Mouse (Mus musculus) hindbrain, embryonic 13.5 days (tissue): ENCODE data around the gene Inka2. TPM values are rescaled to one million over a fixed set of nuclear protein-coding genes. Genes with fewer than 3 reads are reported as not detected.
"Not testable (repeated sequence)": the region's sequence is repeated elsewhere in the genome, so short reads cannot be mapped to it uniquely, and the experiment has no call there.

Experiments used
- ATAC-seq: fragments of 200-750 bp; cut with Nextera tagmentation; 2 replicates; pipeline ENCODE4 v1.8.0; 2017; ENCODE audit warnings: moderate TSS enrichment; ENCODE audit not compliant: low FRiP score
- H3K27ac ChIP-seq: fragments of 300-500 bp; sonication (generic); 2 replicates; pipeline ENCODE4 v1.5.1; 2015; ENCODE audit warnings: inconsistent platforms, mild to moderate bottlenecking, moderate library complexity
- H3K27me3 ChIP-seq: fragments of 300-500 bp; sonication (generic); 2 replicates; pipeline ENCODE4 v1.6.1; 2015; ENCODE audit warnings: mild to moderate bottlenecking, inconsistent platforms
- H3K36me3 ChIP-seq: fragments of 300-500 bp; sonication (generic); 2 replicates; pipeline ENCODE4 v1.6.1; 2015; ENCODE audit warnings: mild to moderate bottlenecking, inconsistent platforms
- H3K4me1 ChIP-seq: fragments of 300-500 bp; sonication (generic); replicated peaks from 2 replicates; pipeline ENCODE4 v1.6.1; 2015; ENCODE audit warnings: inconsistent platforms
- H3K4me2 ChIP-seq: fragments of 300-500 bp; sonication (generic); 2 replicates; pipeline ENCODE4 v1.6.1; 2015; ENCODE audit warnings: inconsistent platforms, mild to moderate bottlenecking, moderate library complexity
- H3K4me3 ChIP-seq: fragments of 300-500 bp; sonication (generic); 2 replicates; pipeline ENCODE4 v1.5.1; 2015; ENCODE audit warnings: mild to moderate bottlenecking, inconsistent platforms
- H3K9ac ChIP-seq: fragments of 300-500 bp; sonication (generic); 2 replicates; pipeline ENCODE4 v1.6.1; 2015; ENCODE audit warnings: mild to moderate bottlenecking, inconsistent platforms
- H3K9me3 ChIP-seq: fragments of 300-500 bp; sonication (generic); 2 replicates; pipeline ENCODE4 v1.6.1; 2016; ENCODE audit warnings: inconsistent platforms
- WGBS: fragments of 180-500 bp; shearing (Covaris S2); methylation state at CpG from one replicate; pipeline ENCODE4 v1.1.7; 2015; 5-methylcytosine and 5-hydroxymethylcytosine counted together
- polyA plus RNA-seq: library from polyadenylated mRNA; unstranded; fragments of >200 nt; fragmentation: Nextera tagmentation; extraction: Ambion mirVana; gene quantifications from 2 replicates; pipeline ENCODE4 v1.2.1, GENCODE M21; 2015

Inka2 gene
- polyA plus RNA-seq, 1 experiment from 2014 or later, result 4.8 TPM

DNA sequence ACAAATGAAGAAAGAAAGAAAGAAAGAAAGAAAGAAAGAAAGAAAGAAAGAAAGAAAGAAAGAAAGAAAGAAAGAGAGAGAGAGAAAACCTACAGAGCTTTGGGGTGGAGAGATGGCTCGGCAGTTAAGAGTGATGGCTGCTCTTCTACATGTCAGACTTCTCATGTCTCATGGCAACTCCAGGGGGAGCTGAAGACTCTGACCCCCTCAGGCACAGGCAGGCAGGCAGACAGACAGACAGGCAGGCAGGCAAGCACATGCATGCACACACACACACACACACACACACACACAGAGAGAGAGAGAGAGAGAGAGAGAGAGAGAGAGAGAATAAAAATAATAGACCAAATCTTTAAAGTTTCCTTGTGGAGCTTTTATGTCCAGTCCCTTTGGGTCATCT, 3.6 kb upstream of the Inka2 start:
- H3K9me3 ChIP-seq, H3K9ac ChIP-seq, H3K4me3 ChIP-seq, ATAC-seq, H3K4me2 ChIP-seq, H3K36me3 ChIP-seq, H3K27ac ChIP-seq: not testable (repeated sequence)
- H3K4me1 ChIP-seq, result peaks cover 35% of the 10 kb centered on the region
- H3K27me3 ChIP-seq, result peaks cover 28% of the 10 kb centered on the region
- 38% methylated on average over 1 of the region's 1 CpGs for WGBS

DNA sequence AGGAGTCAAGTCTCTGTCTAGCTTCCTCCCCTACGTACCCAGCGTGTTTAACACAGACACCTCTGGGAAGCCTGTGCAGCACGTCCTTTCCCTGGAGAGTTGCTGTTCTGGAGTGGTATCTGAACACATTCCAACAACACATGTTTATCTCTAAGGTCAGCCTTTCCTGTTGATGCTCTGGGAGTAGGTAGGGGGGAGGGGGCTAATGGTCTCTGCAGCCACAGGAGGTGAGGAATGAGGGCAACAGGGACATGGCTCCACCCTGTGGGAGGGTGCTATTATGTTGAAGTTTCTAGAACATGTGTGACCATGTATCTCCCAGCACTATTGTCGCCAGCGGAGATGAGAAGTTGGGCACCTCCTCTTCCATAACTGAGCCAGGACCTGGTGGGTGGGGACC, 3.0 kb upstream of the Inka2 start:
- H3K4me3 ChIP-seq, result no peak overlapping the region
- WGBS, result 76% methylated on average over 5 of the region's 5 CpGs
- H3K27ac ChIP-seq, result no peak overlapping the region
- no peaks in the 10 kb centered on the region for H3K36me3 ChIP-seq
- no peak for ATAC-seq
- peaks cover 35% of the 10 kb centered on the region for H3K4me1 ChIP-seq
- no peak overlapping the region for H3K9ac ChIP-seq
- no peaks in the 10 kb centered on the region for H3K9me3 ChIP-seq
- H3K4me2 ChIP-seq, result no peak overlapping the region
- H3K27me3 ChIP-seq, result peaks cover 33% of the 10 kb centered on the region

DNA sequence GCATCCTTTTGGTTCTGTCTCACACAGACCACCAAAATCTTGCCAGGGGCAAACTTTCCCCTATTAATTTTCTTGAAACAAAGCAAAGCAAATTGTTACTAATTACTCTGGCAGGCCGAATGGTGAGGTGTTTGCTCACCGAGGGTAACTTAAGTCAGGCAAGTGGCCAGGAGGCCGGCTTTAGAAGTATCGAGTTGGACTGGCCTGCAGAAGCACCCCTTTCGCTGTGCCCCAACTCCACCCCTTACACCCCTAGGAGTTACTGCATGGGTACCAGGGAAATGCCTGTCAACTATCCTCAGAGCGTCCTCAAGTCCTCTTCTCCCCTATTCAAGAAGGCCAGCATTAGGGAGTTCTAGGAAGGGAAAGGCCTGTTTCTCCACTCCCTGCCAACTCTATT, 828 bp upstream of the Inka2 start:
- no peak overlapping the region for H3K4me3 ChIP-seq
- no peak overlapping the region for H3K27ac ChIP-seq
- ATAC-seq, result no peak
- no peaks in the 10 kb centered on the region for H3K36me3 ChIP-seq
- peaks cover 48% of the 10 kb centered on the region for H3K27me3 ChIP-seq
- 52% methylated on average over 6 of the region's 6 CpGs for WGBS
- peaks cover 38% of the 10 kb centered on the region for H3K4me1 ChIP-seq
- no peak overlapping the region for H3K9ac ChIP-seq
- H3K9me3 ChIP-seq, result no peaks in the 10 kb centered on the region
- H3K4me2 ChIP-seq, result peak overlapping the region; percentile 99

DNA sequence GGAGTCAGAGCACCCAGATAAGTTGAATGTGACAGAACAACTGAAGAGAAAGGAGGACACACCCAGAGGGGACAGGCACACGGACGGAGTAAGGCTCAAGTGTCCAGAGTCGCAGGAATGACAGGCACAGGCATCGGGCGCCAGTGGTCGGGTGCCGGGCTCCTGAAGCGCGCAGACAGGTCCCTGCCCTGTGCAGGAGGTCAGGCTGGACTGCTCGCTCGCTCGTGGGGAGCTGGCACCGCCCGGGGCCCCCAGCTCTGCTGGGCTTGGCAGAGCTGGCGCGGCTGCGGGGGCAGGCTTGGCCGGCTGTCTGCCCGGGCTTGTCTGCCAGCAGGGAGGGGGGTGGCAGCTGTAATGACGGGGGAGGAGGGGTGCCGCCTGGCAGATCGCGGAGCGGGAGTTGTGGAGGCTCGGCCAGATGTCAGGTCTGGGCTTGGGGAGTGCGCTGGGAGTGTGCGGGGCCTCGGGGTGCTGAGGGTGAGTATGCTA, 706 bp downstream of the Inka2 start:
- ATAC-seq, result peak; percentile 73
- Histone ChIP-seq H3K9me3 (no peaks in the 10 kb centered on the region), H3K4me1 (peaks cover 38% of the 10 kb centered on the region), H3K36me3 (no peaks in the 10 kb centered on the region), H3K4me3 (peak overlapping the region; percentile 56), H3K27ac (peak overlapping the region; percentile 66), H3K9ac (peak overlapping the region; percentile 79), H3K27me3 (peaks cover 48% of the 10 kb centered on the region), H3K4me2 (peak overlapping the region; percentile 99)
- WGBS, result 0% methylated on average over 28 of the region's 28 CpGs

DNA sequence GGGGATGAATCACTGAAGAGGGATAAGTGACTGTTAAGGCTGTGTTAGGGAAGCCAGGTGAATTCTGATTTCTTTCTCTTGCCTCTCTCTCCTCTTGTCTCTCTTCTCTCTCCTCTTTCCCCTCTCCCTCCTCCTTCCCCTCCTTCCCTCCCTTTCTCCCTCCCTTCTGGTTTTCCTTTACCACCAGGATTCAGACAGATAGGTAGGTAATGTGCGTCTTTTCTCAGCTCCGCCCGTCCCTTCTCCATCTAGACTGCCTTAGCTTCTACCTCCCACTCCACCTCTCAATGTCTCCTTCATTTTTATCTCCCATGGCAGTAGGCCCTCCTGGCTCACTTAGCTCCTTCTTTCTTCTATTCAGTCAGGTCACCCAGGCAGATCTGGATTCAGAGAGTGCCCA, 1.2 kb downstream of the Inka2 start:
- Histone ChIP-seq H3K4me1 (peaks cover 43% of the 10 kb centered on the region), H3K27ac (peak overlapping the region; percentile 66; the same call in 1 of the 2 replicates)
- 18% methylated on average over 3 of the region's 3 CpGs for WGBS

DNA sequence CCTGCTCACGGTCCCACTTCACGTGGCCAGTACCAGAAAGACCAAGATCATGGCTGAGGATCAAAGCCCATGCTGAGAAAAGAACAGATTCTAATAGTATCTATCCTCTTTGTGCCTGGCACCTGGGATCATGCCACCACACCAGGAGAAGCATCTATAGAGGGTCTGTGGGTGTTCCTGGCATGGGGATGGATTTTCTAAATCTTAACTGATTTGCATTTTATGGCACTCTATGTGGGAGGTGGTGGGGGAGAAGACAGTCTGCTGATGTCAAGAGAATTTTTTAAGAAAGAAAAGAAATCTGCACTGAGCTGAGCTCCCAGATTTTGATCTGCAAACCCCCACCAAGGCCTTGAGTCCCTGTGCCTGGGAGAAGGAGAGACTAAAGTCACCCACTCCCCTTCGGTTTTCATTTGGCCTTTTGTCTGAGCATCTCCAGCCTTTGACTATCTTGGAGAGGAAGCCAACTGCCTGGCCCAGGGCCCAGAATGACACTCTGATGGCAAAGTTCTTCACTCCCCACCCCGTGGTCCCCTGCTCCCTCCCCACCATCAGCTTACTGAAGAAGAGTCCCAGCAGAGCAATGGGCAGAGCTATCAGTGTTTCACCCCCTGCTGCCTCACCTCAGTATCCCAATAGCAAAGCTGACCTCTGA, 2.1 kb downstream of the Inka2 start:
- Histone ChIP-seq H3K4me2 (peak overlapping the region; percentile 99), H3K9ac (0 out of 2 replicates have a peak overlapping the region, but pooled peaks have one; percentile 79), H3K36me3 (no peaks in the 10 kb centered on the region), H3K4me1 (peaks cover 45% of the 10 kb centered on the region), H3K27ac (no peak overlapping the region), H3K9me3 (no peaks in the 10 kb centered on the region), H3K27me3 (peaks cover 46% of the 10 kb centered on the region), H3K4me3 (peak overlapping the region; percentile 56)
- ATAC-seq, result no peak
- WGBS, result 44% methylated on average over 4 of the region's 4 CpGs

More for the DNA sequence above, 1.2 kb downstream of the Inka2 start:
- peak overlapping the region; percentile 79 for H3K9ac ChIP-seq
- no peaks in the 10 kb centered on the region for H3K36me3 ChIP-seq
- no peak for ATAC-seq
- H3K4me3 ChIP-seq, result peak overlapping the region; percentile 56
- no peaks in the 10 kb centered on the region for H3K9me3 ChIP-seq
- H3K4me2 ChIP-seq, result peak overlapping the region; percentile 99
- H3K27me3 ChIP-seq, result peaks cover 48% of the 10 kb centered on the region

DNA sequence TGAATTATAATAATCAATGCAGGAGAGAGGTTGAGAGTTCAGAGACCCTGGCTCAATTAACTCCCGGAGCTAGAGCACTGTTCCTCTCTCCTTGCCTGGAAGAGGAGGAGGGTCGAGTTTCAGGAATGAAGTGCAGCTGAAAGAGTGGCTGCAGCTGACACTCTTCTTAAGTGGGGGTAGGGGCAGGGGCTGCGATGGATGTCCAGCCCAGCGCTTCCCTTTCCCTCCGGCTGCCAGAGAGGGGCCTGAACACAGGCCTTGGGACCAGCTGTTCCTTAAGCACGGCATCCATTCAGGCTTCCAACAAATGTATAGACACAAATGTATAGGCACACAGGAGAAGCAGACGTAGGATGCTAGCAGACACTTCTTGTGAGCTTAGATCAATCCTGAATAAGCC, 3.2 kb downstream of the Inka2 start:
- Histone ChIP-seq H3K9me3 (no peaks in the 10 kb centered on the region), H3K4me1 (peaks cover 49% of the 10 kb centered on the region), H3K4me2 (peak overlapping the region; percentile 33), H3K36me3 (no peaks in the 10 kb centered on the region), H3K9ac (no peak overlapping the region), H3K4me3 (no peak overlapping the region), H3K27ac (no peak overlapping the region), H3K27me3 (peaks cover 36% of the 10 kb centered on the region)
- ATAC-seq, result no peak
- 16% methylated on average over 7 of the region's 7 CpGs for WGBS

DNA sequence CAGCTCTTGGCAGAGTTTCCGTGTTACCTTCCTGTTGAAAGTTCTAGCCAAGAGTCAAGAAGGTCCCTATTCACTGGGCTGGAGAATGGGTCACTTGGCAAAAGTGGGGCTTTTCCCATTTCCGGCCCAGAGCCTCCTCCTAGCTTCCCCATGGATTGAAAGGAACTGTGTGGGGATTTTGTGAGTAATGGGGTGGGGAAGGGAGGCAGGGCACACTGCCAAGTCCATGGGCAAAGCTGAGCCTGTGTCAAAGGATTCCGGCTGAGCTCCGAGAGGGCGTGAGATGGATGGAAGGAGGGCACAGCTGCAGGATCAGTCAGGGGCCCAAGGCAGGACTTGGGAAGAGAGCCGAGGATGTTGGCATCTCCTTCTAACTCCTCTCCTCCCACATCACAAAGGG, 5.8 kb downstream of the Inka2 start:
- 51% methylated on average over 6 of the region's 6 CpGs for WGBS
- Histone ChIP-seq H3K4me2 (no peak overlapping the region), H3K4me3 (no peak overlapping the region), H3K36me3 (no peaks in the 10 kb centered on the region), H3K27ac (no peak overlapping the region), H3K9ac (no peak overlapping the region), H3K27me3 (peaks cover 23% of the 10 kb centered on the region), H3K4me1 (peaks cover 47% of the 10 kb centered on the region), H3K9me3 (no peaks in the 10 kb centered on the region)
- peak; percentile 59; the same call in 1 of the 2 replicates for ATAC-seq

DNA sequence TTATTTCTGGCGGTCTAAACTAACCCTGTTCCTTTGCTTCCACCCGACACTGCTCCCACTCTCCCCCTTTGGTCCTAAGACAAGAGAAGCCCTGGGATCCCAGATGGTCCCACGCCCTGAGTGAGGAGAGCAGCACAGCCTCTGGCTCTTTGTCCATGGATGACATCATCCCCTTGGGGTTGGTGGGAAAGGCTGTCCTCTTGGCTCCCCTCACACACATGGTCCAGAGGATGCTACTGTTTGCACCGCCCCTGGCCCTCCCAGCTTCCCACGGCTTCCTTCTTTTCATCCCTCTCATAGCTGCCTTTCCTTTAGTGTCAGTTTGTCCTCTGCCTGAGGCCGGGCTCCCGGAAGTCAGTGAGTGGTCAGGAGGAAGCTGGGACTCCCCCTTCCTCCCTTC, 7.3 kb downstream of the Inka2 start:
- H3K36me3 ChIP-seq, result no peaks in the 10 kb centered on the region
- 65% methylated on average over 7 of the region's 7 CpGs for WGBS
- H3K9me3 ChIP-seq, result no peaks in the 10 kb centered on the region
- no peak overlapping the region for H3K4me2 ChIP-seq
- ATAC-seq, result no peak
- H3K27me3 ChIP-seq, result peaks cover 17% of the 10 kb centered on the region
- no peak overlapping the region for H3K27ac ChIP-seq
- peaks cover 42% of the 10 kb centered on the region for H3K4me1 ChIP-seq
- H3K4me3 ChIP-seq, result no peak overlapping the region
- H3K9ac ChIP-seq, result no peak overlapping the region

DNA sequence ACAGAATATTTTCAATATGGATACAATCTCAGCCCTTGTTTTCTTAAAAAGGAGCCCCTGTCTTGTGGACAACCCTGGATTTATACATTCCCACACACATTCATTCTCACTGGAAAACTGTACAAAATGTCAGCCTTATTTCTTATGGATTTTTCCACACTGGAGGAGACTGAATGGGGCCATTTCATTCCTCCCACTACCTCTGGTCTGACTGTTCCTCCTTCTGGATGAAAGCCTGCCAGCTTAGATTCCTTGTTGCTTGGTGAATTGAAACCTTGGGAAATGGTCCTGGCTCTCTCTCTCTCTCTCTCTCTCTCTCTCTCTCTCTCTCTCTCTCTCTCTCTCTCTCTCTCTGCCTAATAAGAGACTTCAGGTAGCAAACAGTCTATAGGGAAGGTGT, 8.4 kb downstream of the Inka2 start:
- Histone ChIP-seq H3K4me3 (no peak overlapping the region), H3K27me3 (peaks cover 7% of the 10 kb centered on the region; the same call in 1 of the 2 replicates), H3K36me3 (no peaks in the 10 kb centered on the region), H3K4me2 (no peak overlapping the region), H3K4me1 (peaks cover 43% of the 10 kb centered on the region), H3K9me3 (no peaks in the 10 kb centered on the region), H3K27ac (no peak overlapping the region), H3K9ac (no peak overlapping the region)
- no peak for ATAC-seq

DNA sequence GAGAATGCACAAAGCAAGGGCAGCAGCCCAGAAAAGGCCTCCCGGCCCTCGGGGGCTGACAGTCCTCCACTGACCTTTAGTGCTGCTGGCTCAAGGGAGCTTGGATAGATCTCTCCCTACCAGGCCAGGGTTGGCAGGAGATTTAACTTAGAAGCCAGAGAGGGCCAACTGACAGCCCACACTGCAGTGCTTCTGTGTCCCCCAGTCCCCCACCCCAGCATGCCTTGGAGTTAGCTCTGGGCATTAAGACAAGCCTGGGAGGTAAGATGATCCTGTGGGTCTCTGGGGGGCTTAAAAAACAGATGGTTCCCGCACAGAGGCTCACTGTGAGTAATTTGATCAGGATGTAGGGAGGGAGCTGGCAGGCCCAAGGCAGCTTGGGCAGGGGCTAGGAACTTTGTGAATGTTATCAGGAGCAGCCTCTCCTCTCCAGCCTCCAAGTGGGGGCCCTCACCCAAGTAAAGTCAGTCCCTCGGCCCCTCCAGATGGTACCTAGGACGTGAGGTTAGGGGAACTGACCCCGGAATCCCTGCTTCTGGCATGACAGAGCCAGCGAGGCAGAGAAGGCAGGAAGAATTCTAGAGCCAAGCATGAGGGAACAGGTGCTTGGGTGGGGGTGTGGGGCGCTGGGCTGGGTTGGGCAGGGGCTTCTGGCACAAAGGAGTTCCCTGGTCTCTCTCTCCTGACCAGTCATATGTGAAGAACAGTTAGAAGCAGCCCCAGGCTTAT, 9.9 kb downstream of the Inka2 start:
- Histone ChIP-seq H3K27me3 (0 out of 2 replicates have a peak, but pooled peaks cover 4% of the 10 kb centered on the region), H3K4me2 (no peak overlapping the region), H3K4me3 (no peak overlapping the region), H3K4me1 (peaks cover 56% of the 10 kb centered on the region), H3K9me3 (no peaks in the 10 kb centered on the region), H3K27ac (peak overlapping the region; percentile 32; the same call in 1 of the 2 replicates), H3K9ac (no peak overlapping the region), H3K36me3 (no peaks in the 10 kb centered on the region)
- 17% methylated on average over 8 of the region's 8 CpGs for WGBS
- ATAC-seq, result peak; percentile 47

DNA sequence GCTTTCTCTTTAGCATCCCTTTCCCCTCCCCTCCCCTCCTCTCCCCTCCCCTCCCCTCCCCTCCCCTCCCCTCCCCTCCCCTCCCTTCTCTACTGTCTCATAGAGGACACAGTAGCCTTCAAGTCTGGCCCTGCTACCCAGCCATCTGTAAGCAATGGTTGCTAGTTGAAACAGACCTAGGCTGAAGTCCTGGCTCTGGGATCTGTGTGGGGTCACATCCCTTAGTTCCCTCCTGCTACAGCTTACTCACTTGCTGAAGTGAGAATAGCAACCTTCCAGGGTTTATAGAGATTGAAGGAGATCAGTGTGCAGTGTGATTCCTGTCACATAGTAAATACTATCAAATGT, 10.4 kb downstream of the Inka2 start:
- H3K27me3 ChIP-seq, result 0 out of 2 replicates have a peak, but pooled peaks cover 4% of the 10 kb centered on the region
- no peak overlapping the region for H3K4me2 ChIP-seq
- peaks cover 60% of the 10 kb centered on the region for H3K4me1 ChIP-seq
- ATAC-seq, result no peak
- H3K27ac ChIP-seq, result no peak overlapping the region
- H3K9ac ChIP-seq, result no peak overlapping the region
- no peak overlapping the region for H3K4me3 ChIP-seq
- H3K36me3 ChIP-seq, result no peaks in the 10 kb centered on the region
- H3K9me3 ChIP-seq, result no peaks in the 10 kb centered on the region
